Mouse (Mus musculus) left cerebral cortex, adult 2 months (tissue): ENCODE measurements at regions not wholly inside any gene's neighbourhood (a gene's known extent, or its start where the extent isn't known, plus 50 kb on each side); places are given as distances from the start of the nearest gene placed in this dataset.

Experiments
- DNase-seq, 2 experiments: peaks; one replicate each; pipeline ENCODE4 v3.0.0; 2021 to 2022; ENCODE audit warnings: low spot score in 2 of 2, mixed read lengths in 1 of 2; ENCODE audit errors: extremely low spot score in 1 of 2
- H3K27ac ChIP-seq: fragments of 200-600 bp; 2 replicates; pipeline ENCODE4 v1.8.1; 2022
- H3K4me3 ChIP-seq: fragments of 200-600 bp; 2 replicates; pipeline ENCODE4 v1.8.1; 2022
- CTCF ChIP-seq: fragments of 200-600 bp; IDR thresholded peaks from 2 replicates; pipeline ENCODE4 v1.8.1; 2022; ENCODE audit warnings: antibody characterized with exemption, mild to moderate bottlenecking, moderate library complexity
- intact Hi-C: fragments of 180-260 bp; cut with DNase I; formaldehyde crosslinking; loops from one replicate; pipeline ENCODE4 v1.15.1; 2025

DNA sequence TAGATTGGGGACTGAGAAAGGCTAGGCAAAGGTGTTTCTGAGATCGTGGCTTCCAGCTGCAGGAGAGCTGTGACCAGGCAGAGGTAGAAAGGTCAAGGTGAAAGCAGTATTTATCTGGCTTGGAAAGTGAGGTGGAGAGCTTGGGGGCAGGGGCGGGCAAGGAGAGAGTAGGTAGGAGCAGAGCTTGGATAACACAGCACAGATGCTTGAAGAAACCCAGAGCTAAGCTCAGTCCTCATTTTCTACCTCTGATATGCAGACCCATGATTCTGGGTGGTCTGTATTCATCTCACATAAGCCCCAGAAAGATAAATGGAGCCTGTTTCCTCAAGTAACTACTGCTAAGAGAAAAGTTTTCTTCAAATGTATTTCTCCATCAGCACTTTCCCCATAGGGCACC, 375.3 kb downstream of the Mllt3 start:
- intact Hi-C loops = no loop called here
- TF ChIP-seq CTCF = no peak
- DNase-seq = no peak
- no peak overlapping the region for H3K27ac ChIP-seq
- no peak overlapping the region for H3K4me3 ChIP-seq

- H3K4me3 ChIP-seq = no peak overlapping the region
- intact Hi-C loops = no loop called here
- H3K27ac ChIP-seq = no peak overlapping the region
- TF ChIP-seq CTCF = no peak
- no peak for DNase-seq
Observed at GRCm38 (mm10) chr4:87653440-87654165, 379.6 kb downstream of the Mllt3 start.

GRCm38 (mm10) chr4:87652314-87652934, 380.7 kb downstream of the Mllt3 start:
- Histone ChIP-seq H3K4me3 (no peak overlapping the region), H3K27ac (no peak overlapping the region)
- intact Hi-C loops = no loop called here
- no peak for DNase-seq
- TF ChIP-seq CTCF = no peak

GRCm38 (mm10) chr4:87651275-87651674, 381.9 kb downstream of the Mllt3 start:
- no peak overlapping the region for H3K27ac ChIP-seq
- H3K4me3 ChIP-seq = no peak overlapping the region
- intact Hi-C loops = no loop called here
- DNase-seq = no peak
- no peak for TF ChIP-seq CTCF

DNA sequence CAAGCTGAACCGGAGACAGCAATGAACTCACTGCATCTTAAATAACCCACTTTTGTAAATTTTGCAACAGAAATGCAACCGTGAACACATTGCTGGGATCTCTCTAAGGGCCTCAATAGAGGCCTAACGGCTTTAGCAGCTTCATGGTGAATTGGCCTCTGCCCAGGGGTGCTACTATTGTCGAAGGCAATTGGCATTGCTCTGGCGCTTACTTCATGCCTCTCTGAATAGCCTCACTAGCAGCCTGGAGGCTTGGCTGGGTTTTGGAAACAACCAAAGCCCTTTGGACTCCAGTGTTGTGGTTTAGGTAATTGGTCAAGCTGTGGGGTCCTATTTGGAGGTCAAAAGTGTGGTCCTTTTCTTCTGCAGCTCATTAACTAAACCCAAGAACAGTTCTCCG, 382.3 kb downstream of the Mllt3 start:
- Histone ChIP-seq H3K4me3 (no peak overlapping the region), H3K27ac (no peak overlapping the region)
- peak in 1 of 2 experiments; percentile 23 for DNase-seq
- intact Hi-C loops = no loop called here
- no peak for TF ChIP-seq CTCF

GRCm38 (mm10) chr4:87650393-87650792, 382.8 kb downstream of the Mllt3 start:
- H3K27ac ChIP-seq = no peak overlapping the region
- no peak for DNase-seq
- TF ChIP-seq CTCF = no peak
- intact Hi-C loops = no loop called here
- no peak overlapping the region for H3K4me3 ChIP-seq

- DNase-seq = no peak
- no peak for TF ChIP-seq CTCF
- no peak overlapping the region for H3K4me3 ChIP-seq
- intact Hi-C loops = loop anchor here (5.0 kb wide), 1 partner anchor 82 kb away; no protein-coding TSS in a partner anchor
- no peak overlapping the region for H3K27ac ChIP-seq
Observed at GRCm38 (mm10) chr4:87648919-87649318, 384.2 kb downstream of the Mllt3 start.

GRCm38 (mm10) chr4:87647932-87648911, 384.9 kb downstream of the Mllt3 start:
- intact Hi-C loops = loop anchor here (5.0 kb wide), 1 partner anchor 81 kb away; no protein-coding TSS in a partner anchor

DNA sequence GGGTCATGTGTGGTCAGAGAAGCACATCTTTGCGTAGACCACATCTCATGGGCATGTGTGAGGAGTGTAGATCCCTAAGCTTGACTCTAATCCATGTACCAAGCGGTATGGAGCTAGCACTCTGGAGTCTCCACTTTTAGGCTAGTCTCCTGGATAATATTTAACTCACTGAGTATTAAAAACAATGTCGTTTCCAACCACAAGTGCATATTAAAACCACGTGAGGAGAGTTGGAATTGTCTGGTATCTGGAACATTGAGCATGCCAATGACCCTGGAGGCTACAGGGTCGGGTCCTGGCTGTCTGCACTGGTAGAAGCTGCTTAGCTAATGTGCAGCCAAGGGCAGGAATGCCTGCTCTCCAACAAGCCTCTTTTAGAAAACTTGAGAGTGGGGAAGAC, 391.2 kb downstream of the Mllt3 start:
- no peak for TF ChIP-seq CTCF
- intact Hi-C loops = no loop called here

More at GRCm38 (mm10) chr4:87647932-87648911, 384.9 kb downstream of the Mllt3 start:
- DNase-seq = peak in 1 of 2 experiments; percentile 19
- H3K4me3 ChIP-seq = peak overlapping the region; percentile 12
- TF ChIP-seq CTCF = no peak
- no peak overlapping the region for H3K27ac ChIP-seq

DNA sequence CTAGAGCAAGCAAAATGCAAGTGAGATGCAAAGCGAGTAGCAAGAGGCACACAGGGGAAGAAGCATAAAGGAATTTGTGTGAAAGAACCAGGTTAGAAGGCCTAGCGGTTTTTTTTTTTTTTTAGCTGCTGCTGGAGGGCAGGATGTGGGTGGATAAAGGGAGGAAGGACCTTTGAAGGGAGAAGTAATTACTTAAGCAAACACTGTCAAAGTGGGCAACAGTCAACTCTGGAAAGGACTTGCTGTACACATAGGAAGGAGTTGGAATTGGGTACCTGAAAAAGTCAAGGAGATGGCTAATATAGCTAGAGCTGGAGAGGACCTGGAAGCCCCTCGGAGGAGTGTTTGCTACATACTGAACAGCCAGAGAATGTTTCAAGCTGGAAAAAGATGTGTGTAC, 391.6 kb downstream of the Mllt3 start:
- no peak for TF ChIP-seq CTCF
- intact Hi-C loops = no loop called here
- Histone ChIP-seq H3K27ac (no peak overlapping the region), H3K4me3 (no peak overlapping the region)
- no peak for DNase-seq

More for the DNA sequence above, 391.2 kb downstream of the Mllt3 start:
- Histone ChIP-seq H3K4me3 (no peak overlapping the region), H3K27ac (no peak overlapping the region)
- DNase-seq = no peak

- DNase-seq = no peak
- no peak for TF ChIP-seq CTCF
- intact Hi-C loops = no loop called here
- no peak overlapping the region for H3K27ac ChIP-seq
- H3K4me3 ChIP-seq = no peak overlapping the region
Observed at GRCm38 (mm10) chr4:87638380-87638646, 394.9 kb downstream of the Mllt3 start.
